Mouse (Mus musculus) frontal cortex, adult (tissue): ENCODE data around the gene Hbq1a.
"Not testable (repeated sequence)": the region's sequence is repeated elsewhere in the genome, so short reads cannot be mapped to it uniquely, and the experiment has no call there.

Experiments
- ATAC-seq: cut with Nextera tagmentation; 2 replicates; pipeline ENCODE4 v1.9.2; 2017; ENCODE audit warnings: mild to moderate bottlenecking, moderate library complexity, mixed read lengths; ENCODE audit not compliant: low TSS enrichment

Gene Hbq1a

DNA sequence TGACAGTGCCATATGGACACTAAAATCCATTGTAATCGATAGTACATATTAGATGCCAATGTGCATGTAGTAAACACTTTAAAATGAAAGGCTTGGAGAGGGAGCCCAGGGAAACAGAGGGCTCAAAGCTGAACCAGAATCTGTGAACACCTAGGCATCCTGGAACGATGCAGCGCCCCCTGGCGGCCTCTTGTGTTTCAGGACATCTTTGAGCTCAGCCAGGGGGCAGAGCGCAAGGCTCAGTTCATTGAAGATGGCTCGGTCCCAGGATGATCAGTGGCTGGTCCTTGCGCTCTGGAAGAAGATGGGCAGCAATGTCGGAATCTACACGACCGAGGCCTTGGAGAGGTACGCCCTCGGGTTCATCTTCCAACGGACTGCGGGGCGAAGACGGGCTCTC is at the start of gene Hbq1a:
Gene Hbq1a (plus strand): TSS at position 205 of the 400 bp plus-strand sequence.
- ATAC-seq = peak; percentile 66

DNA sequence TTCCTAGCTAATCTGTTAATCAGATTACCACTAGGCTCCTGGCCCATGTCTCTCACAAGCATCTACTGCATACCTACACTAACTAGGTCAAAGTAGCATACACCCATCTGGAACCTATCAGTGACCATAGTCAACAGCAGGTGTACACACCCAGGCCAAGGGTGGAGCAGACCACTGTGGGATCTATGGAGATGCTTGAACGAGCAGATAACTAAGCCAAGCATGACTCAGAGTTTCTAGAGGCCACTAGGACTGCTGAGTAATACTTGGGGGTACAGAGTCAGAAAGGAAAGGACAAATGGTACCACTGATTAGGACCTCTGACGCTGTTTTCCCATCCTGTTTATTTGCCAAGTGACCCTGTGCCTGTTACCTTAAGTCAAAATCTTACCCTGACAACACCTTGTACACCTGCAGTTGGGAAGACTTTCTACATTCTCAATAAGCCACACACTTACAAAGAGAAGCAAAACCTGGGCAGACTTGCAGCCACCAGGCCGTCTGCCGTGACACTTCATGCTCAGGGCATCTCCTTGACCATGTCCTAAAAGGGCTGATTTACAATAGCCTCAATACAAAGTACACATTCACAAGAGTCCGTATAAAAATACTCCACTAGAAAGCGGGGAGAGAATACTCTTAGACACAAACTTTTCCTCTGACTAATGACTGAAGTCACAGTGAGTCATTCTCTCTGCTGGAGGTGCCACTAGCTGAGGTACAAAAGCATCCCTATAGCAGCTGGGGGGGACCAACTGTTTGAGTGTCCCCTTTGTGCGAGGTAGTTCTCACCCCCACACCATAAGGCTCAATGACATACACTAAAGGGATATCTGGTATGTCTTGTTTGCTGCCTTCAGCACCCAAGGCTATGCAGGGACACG is 48.7 kb upstream of the Hbq1a start:
- ATAC-seq = peak; percentile 70

DNA sequence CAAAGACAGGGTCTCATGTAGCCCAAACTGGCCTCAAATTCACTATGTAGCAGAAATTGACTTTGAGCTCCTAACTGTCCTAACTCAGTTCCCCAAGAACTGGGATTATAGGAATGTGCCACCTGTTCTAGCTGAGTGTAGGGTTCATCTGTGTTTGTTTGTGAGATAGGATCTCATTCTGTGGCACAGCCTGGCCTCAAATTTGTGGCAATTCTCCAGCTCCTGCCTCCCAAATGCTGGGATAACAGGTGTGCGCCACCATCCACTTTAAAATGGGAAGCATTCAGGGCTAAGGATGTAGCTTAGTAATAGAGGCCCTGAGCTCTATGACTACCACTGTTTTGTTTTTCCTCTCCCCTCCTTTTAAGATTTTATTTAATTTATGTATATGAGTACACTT is 46.7 kb upstream of the Hbq1a start:
- no peak for ATAC-seq

DNA sequence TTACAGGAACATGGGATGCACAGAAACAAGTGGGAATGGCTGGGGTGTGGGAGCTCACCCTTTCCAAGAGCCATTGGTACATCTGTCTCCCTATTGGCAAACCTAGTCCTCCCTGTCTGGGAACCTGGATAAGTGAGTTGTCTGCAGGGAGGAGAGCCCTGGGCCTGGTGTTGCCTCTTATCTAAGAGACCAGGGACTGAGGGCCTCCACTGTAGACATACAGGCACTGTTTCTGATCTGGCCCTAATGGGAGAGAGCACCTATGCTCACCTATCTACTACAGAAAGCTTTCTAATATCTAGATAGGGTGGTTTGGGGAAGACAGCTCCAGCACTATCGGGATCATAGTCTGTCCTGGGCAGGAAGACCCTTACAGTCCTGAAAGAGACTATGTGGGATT is 43.7 kb upstream of the Hbq1a start:
- ATAC-seq = no peak

DNA sequence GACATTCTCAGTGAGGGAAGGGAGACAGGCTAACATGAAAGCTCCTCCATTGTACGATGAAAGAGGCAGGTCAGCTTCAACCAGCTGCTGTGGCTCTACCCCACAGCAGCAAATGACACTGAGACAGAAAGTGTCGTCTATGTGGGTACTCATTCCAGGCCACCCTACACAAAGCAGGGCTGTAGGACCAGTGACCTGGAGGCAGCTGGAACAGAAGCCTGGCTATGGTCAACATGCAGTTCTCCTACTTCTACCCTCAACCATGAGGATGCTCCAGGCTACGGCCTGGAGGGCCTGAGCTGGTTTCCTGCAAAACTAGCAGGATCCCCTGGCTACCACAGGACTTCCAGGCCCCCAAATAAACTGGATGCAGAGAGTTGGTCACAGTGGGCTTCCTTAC is 43.3 kb upstream of the Hbq1a start:
- ATAC-seq = no peak

DNA sequence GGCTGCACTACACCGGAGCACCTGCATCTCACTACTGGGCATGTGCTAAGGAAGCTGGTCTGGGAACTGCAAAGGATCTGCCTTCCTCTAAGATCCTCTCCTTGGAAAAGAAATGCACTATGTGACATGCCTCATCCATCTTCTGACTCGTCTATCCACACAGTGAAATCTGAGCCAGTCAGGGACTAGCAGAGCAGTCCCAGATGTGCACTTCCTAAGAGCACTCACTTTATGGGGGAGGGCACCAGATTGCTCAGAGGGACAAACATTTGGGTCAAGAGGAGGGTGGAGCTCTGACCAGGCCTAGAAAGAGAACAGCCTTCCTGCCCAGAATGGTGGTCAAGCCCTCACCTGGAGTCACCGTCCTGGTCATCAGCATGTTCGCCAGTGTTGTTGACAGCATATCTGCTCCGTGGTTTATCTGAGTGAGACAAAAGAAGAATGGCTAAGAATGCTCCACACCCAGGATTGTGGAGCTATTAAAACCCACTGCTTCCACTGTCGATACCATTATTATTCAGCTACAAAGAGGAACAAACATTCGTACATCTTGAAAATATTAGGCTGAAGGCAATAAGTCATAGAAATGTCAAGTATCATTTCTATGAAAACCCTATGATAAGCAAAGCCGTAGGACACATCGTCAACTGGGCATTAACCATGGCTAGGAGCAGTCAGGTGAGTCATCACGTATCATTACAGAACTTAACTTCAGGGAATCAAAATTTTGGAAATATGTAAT is 37.0 kb upstream of the Hbq1a start:
- no peak for ATAC-seq

DNA sequence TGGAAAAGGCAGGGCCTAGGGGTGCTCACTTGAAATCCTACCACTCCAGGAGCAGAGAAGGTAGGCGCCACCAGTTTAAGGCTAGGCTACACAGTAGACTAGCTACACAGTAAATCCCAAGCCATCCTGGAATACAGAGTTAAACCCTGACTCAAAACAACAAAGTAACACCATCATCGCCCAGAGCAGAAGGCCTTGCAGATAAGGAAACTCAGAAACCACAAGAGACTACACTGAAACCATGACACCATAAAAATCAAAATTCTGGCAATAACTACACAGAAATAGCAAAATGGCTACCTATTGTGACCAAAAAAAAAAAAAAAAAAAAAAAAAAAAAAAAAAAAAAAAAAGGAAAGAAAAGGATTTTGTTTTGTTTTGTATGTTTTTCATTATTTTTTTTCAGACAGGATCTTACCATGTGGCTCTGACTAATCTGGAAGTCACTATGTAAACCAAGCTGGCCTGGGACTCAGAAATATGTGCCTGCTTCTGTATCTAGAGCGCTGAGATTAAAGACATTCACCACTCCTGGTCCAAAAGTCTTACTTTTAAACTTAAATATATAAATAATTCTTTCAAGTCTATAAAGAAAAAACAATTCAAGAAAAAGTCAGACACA is 34.6 kb upstream of the Hbq1a start:
- no peak for ATAC-seq

DNA sequence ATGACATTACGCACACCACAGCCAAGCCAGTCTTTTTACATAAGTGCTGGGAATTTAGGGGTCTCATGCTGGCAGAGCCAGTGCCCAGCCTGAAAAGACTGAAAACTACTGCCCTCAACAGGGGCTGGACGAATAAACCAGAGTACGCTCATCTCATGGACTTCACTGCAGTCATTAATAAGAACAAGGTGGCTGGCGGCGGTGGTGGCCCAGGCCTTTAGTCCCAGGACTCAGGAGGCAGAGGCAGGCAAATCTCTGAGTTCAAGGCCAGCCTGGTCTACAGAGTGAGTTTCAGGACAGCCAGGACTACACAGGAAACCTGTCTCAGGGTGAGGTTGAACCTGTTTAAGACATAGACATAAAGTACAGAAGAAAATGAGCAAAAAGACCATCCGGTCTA is 33.7 kb upstream of the Hbq1a start:
- ATAC-seq = no peak

DNA sequence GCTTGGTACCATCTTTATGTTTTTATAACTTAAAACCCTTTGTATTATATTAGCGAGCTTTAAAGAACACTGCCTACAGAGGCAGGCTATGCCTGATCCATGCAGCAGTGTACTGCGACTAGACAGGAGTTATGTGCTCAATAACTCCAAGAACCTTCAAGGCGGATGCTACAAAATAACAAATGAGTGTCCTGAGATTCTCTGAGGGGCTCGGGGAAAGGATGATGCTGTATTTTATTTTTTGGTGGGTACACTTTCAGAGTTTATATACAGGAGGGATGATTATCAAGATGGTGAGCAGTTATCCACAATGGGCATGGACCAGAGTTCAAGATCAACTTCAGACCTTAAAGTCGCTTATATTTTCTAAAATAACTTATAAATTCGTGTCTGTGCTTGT is 33.1 kb upstream of the Hbq1a start:
- ATAC-seq = no peak

DNA sequence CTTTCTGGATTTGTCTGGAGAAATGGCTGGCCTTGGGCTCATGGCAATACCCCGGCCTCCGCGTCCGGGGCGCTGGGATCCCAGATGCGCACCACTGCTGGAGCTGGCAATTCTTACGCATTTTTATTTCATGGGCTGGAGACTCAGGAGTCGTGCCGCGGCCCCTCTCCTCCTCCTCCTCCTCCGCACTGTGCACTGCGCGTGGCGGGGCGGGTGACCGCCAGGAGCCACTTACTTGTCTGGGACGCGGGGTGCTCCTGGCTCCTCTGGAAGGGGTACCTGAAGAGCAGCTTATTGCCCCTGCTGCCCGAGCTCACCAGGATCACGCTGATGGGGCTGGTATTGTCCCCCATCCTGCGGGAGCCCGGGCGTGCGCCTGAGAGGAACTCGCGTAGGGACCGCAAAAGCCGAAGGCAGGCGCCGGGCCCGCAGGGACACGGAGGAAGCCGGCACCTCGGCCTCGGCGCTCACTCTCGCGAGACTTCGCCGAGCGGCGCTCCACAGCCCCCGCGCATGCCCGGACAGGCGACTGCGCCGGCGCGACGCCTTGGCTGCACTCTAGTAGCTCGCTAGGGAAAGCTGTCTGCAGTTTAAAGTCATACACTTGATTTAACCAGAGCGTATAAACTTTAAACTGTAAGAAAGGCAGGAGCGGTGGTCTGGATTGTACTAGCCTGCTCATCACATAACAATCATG is 32.5 kb upstream of the Hbq1a start, which contains the start of gene Nprl3:
Gene Nprl3 (minus strand): TSS at position 520 of the 697 bp plus-strand sequence.
- ATAC-seq = peak; percentile 99

DNA sequence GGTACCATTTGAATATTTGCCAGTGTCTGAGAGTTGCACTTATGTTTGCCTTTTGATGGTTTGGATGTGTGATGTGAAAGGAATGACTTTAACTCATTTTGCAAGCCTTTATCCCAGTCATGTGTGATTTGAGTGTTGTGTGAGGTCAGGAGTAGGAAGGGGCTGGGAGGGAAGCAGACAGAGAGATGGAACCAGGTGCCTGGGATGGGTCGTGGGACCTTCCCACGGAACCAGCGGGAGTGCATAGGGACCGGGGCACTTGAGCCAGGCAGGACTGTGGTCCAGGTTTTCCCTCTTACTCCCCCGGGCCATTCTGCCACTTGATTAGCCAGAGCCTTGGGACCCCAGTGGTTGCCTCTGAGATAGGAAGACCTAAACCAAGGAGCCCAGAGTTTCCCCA is 31.9 kb upstream of the Hbq1a start:
- ATAC-seq = no peak; the same call in 1 of the 2 replicates

DNA sequence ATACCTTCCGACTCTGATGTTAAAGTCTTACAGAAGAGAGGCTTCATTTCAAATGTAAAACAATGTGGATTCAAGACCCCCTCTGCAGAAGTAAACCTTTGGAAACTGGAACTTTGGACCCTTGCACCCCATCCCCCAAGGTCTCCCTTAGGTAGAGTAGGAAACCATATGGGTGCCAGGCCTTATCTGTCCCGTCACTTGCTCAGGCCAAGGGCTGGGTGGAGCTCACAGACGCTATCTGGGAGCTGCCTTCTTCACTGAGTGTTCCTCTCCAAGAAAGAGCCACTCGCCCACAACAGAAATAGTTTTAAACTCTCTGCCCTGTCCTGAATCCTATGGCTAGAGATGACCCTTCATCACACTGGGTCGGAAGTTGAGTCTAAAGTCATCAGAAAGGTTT is 30.9 kb upstream of the Hbq1a start:
- no peak for ATAC-seq

DNA sequence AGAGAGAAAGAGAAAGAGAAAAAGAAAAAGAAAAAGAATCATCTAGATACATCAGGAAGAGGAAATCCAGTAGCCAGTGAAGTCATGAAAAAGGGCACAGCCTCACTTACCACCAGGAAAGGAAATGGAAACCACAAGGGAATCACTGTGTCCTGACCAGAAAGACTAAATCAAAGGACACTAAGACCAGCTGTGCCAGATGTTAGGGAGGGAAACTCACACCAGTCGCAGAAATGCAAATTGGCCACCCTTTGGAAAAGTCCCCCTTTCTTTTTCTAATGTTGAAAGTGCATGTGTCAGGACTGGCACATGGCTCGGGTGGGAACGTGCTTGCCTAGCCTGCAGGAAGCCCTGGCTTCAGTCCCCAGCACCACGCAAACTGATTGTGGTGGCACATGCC is 28.7 kb upstream of the Hbq1a start:
- no peak for ATAC-seq

DNA sequence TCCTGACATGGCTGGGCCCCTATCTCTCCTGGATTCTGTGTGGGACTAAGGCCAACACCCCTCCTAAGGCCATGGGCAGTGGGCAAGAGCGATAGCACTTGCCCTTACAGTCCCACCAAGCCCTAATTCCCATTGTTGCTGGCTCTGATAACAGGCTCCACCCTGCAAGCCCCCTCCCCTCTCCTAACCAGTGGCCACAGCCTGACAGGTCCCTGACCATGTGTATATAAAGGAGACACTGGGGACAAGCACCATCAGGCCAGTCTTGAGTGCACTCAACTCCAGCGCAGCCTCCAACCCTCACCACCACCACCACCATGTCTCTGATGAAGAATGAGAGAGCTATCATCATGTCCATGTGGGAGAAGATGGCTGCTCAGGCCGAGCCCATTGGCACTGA is 23.5 kb upstream of the Hbq1a start, which contains the start of gene Hba-x:
Gene Hba-x (plus strand): TSS at position 54 of the 400 bp plus-strand sequence.
- ATAC-seq = no peak

DNA sequence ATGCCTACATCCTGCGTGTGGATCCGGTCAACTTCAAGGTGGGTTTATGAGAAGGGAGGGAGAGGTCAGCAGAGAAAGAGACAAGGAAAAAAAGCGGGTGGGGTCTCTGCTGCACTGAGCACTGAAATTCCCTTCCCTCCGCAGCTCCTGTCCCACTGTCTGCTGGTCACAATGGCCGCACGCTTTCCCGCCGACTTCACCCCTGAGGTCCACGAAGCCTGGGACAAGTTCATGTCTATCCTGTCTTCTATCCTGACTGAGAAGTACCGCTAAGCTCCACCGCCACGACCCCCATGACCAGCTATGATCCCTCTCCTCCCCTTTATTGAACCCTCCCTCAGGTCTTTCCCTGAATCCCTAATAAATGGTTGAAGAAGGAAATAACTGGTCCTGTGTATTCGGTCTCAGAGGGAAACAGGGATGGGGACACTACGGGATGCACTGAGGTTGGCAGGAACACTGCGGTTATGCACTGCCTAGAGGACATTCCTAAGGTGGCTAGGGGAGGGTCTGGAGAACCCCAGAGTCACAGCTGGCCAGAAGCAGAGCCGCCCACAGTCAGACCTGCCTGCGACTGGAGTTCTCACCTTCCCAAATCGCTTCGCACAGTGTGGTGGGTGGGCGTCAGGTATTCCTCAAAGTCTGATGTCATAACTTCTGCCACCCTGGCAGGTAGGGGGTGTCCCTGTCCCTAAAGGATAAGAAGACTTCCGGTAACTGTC is 22.0 kb upstream of the Hbq1a start:
- ATAC-seq = no peak

DNA sequence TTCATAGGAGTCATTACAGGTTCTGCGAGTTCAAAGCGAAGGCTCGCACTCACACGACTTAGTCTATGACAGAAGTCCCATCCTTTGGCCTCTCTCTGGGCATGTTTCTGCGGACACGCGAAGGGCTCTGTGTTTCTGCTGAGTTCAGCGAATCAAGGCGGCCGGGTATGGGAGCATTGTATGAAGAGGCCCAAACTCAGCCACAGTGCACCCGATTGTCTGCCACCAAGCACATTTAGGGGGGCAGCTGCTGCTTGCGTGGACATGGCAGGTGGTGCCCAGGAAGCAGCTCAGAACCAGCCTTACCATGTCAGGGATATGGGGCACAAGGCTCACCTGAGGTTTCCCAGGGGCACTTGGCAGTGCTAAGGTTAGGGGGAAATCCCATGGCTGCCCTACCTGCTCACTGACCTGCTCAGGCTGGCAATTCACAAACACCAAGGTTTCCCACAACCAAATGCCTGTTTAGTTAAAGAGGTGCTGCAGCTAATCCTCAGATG is 21.4 kb upstream of the Hbq1a start:
- no peak for ATAC-seq

DNA sequence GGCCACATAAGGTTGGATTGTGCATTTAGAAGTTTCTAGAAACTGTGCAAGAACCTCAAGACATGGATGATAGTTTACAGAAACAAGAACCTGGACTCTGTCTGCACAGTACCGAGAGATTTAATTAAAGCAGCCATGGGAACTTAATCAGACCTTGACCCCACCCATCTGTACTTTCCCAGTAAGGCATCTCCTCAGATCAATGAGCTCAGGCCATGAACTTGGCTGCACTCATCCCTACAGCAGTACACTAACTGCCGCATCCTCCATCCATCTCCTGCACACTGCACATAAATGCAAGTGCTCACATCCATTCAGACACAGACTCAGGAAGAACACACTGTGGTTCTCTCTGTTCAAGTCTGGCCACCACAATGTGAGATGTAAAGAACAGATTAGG is 19.2 kb upstream of the Hbq1a start:
- ATAC-seq = no peak

DNA sequence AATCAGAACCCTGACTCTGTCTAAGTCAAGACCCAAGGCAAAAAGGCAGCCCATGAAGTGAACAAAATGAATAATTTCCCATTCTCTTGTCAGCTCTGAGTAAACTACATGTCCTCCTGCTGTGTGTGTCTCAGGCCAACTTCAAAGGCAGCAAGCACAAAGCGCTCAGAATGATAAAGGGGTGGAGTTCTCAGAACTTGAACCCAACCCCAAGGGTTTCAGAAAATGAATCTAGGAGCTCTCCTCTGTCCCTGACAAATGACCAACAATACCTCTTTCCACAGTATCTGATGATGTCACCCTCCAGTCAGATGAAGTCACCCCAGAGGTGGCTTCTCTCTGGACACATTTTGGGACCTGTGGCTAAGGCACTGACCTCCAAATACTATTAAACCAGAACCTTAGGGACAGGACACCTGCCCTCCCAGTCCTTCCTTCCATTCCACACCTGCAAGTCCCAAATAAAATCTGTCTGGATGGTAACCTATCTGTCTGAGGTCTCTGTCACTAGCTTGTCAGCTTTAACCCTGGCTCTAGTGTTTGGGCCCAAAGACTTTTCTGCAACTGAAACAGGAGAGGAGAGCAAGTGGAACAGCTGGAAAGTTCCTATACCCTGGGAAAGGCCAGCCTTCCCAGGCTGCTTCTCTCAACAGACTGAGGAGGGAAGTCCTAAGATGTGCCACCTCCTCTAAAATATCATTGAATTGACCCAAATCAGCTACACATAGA is 18.3 kb upstream of the Hbq1a start:
- no peak for ATAC-seq

DNA sequence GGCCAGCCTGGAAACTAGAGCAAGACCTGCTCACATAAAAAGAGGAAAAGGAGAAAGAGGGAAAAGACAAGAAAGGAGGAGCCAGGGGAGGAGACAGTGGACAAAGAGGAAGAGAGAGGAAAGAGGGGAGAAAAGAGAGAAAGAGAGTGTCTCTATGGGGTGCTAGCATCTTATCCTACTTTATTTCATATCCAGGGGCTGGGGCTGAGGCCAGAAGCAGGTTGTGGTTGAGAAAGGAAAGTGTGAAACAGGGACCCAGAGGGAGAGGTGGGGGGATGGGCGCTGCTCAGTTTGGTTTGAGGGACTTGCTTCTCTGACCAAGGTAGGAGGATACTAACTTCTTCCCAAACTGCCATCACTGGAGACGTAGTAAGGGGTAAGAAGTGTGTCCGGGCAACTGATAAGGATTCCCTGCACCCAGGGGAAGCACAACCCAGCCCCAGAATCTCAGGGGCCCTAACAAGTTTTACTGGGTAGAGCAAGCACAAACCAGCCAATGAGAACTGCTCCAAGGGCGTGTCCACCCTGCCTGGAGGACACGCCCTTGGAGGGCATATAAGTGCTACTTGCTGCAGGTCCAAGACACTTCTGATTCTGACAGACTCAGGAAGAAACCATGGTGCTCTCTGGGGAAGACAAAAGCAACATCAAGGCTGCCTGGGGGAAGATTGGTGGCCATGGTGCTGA is 16.6 kb upstream of the Hbq1a start, which contains the start of gene Hba-a1:
Gene Hba-a1 (plus strand): TSS at position 421 of the 687 bp plus-strand sequence.
- not testable (repeated sequence) for ATAC-seq

DNA sequence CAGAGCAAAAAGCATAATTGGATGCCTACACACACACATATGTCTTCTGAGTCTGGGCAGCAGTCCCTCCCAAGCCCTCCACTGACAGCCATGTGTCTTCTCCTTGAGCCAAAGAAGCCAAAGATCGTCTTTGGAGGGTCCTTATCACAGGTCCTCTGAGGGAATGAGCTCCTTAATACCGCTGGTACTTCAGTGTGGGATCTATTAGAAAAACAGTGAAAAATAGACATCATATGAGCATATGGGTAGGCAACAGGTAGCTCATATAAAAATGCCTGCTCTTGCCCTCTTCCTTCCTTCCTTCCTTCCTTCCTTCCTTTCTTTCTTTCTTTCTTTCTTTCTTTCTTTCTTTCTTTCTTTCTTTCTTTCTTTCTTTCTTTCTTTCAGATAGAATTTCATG is 15.3 kb upstream of the Hbq1a start:
- ATAC-seq = not testable (repeated sequence)
